Mouse (Mus musculus) MEL (cell line): ENCODE results near the gene Smurf2. TPM values are rescaled to one million over a fixed set of nuclear protein-coding genes. Genes with fewer than 3 reads are reported as not detected.

Experiments
- DNase-seq: peaks from one replicate; pipeline ENCODE4 v3.0.0; 2011; ENCODE audit warnings: low read depth, low spot score
- H3K27ac ChIP-seq: 2 replicates; pipeline ENCODE4 v1.5.1; 2012; ENCODE audit warnings: low read depth, mild to moderate bottlenecking, control low read depth, low read length, moderate library complexity; ENCODE audit not compliant: control insufficient read depth
- H3K27me3 ChIP-seq, 2 experiments: fragments of 150-350 bp in 1 of 2; sonication (generic) in 1 of 2; 2 replicates each; pipeline ENCODE4 v1.6.1; 2012; ENCODE audit warnings: low read length in 2 of 2, mild to moderate bottlenecking in 2 of 2, improper control_type of control experiment in 1 of 2, moderate library complexity in 1 of 2; ENCODE audit not compliant: insufficient read depth in 2 of 2, control insufficient read depth in 1 of 2
- H3K36me3 ChIP-seq, 2 experiments: 2 replicates each; pipeline ENCODE4 v1.6.1; 2012 to 2014; ENCODE audit warnings: low read length in 2 of 2, improper control_type of control experiment in 1 of 2, inconsistent platforms in 1 of 2, mild to moderate bottlenecking in 1 of 2; ENCODE audit not compliant: insufficient read depth in 2 of 2, control insufficient read depth in 1 of 2
- H3K4me1 ChIP-seq, 2 experiments: fragments of 150-350 bp in 1 of 2; sonication (generic) in 1 of 2; 2 replicates each; pipeline ENCODE4 v1.6.1; 2012; ENCODE audit warnings: low read length in 2 of 2, improper control_type of control experiment in 1 of 2, mild to moderate bottlenecking in 1 of 2; ENCODE audit not compliant: insufficient read depth in 2 of 2, control insufficient read depth in 1 of 2
- H3K4me3 ChIP-seq, 2 experiments: fragments of 150-350 bp in 1 of 2; sonication (generic) in 1 of 2; 2 replicates each; pipeline ENCODE4 v1.5.1; 2012; ENCODE audit warnings: low read depth in 2 of 2, low read length in 2 of 2, mild to moderate bottlenecking in 2 of 2, moderate library complexity in 2 of 2, control low read depth in 1 of 2, improper control_type of control experiment in 1 of 2; ENCODE audit not compliant: control insufficient read depth in 1 of 2, insufficient read depth in 1 of 2
- H3K79me2 ChIP-seq: 2 replicates; pipeline ENCODE4 v1.6.1; 2012; ENCODE audit warnings: mild to moderate bottlenecking, low read length, moderate library complexity; ENCODE audit not compliant: control insufficient read depth, poor library complexity, insufficient read depth
- H3K9ac ChIP-seq: 2 replicates; pipeline ENCODE4 v1.6.1; 2012; ENCODE audit warnings: low read depth, mild to moderate bottlenecking, control low read depth, low read length, moderate library complexity; ENCODE audit not compliant: control insufficient read depth, poor library complexity, severe bottlenecking
- H3K9me3 ChIP-seq: fragments of 150-350 bp; sonication (generic); replicated peaks from 2 replicates; pipeline ENCODE4 v1.6.1; 2012; ENCODE audit warnings: mild to moderate bottlenecking, low read length, improper control_type of control experiment, moderate library complexity; ENCODE audit not compliant: insufficient read depth
- CHD1 ChIP-seq: IDR thresholded peaks from 2 replicates; pipeline ENCODE4 v1.6.1; 2012; ENCODE audit warnings: low read depth, mild to moderate bottlenecking, inconsistent platforms, low read length, improper control_type of control experiment
- CTCF ChIP-seq, 3 experiments: IDR thresholded peaks in 2 of 3; conservative IDR thresholded peaks in 1 of 3; 2 replicates each; pipeline ENCODE4 v1.5.1; 2011 to 2012; ENCODE audit warnings: low read length in 3 of 3, low read depth in 2 of 3, mild to moderate bottlenecking in 2 of 3, improper control_type of control experiment in 1 of 3, inconsistent platforms in 1 of 3, mixed read lengths in 1 of 3, moderate library complexity in 1 of 3; ENCODE audit not compliant: control insufficient read depth in 1 of 3, insufficient read depth in 1 of 3, poor library complexity in 1 of 3, severe bottlenecking in 1 of 3
- EP300 ChIP-seq, 2 experiments: IDR thresholded peaks; 2 replicates each; pipeline ENCODE4 v1.6.1; 2011; ENCODE audit warnings: improper control_type of control experiment in 2 of 2, low read length in 2 of 2, low read depth in 1 of 2, mild to moderate bottlenecking in 1 of 2
- ETS1 ChIP-seq: IDR thresholded peaks from 2 replicates; pipeline ENCODE4 v1.6.1; 2012; ENCODE audit warnings: low read depth, mild to moderate bottlenecking, inconsistent platforms, low read length, improper control_type of control experiment, moderate library complexity
- GABPA ChIP-seq: IDR thresholded peaks from 2 replicates; pipeline ENCODE4 v1.6.1; 2012; ENCODE audit warnings: low read depth, mild to moderate bottlenecking, inconsistent platforms, low read length, improper control_type of control experiment, moderate library complexity
- GATA1 ChIP-seq: IDR thresholded peaks from 2 replicates; pipeline ENCODE4 v1.6.1; 2011; ENCODE audit warnings: low read depth, low read length, improper control_type of control experiment
- MXI1 ChIP-seq: IDR thresholded peaks from 2 replicates; pipeline ENCODE4 v1.6.1; 2011; ENCODE audit warnings: mild to moderate bottlenecking, low read depth, low read length, improper control_type of control experiment
- MYC ChIP-seq: IDR thresholded peaks from 2 replicates; pipeline ENCODE4 v1.6.1; 2011; ENCODE audit warnings: low read depth, mild to moderate bottlenecking, low read length, improper control_type of control experiment, moderate library complexity
- POLR2AphosphoS2 ChIP-seq: IDR thresholded peaks from 2 replicates; pipeline ENCODE4 v1.6.1; 2011; ENCODE audit warnings: low read length, improper control_type of control experiment
- SIN3A ChIP-seq: IDR thresholded peaks from 2 replicates; pipeline ENCODE4 v1.6.1; 2012; ENCODE audit warnings: low read length, improper control_type of control experiment, inconsistent platforms
- SMC3 ChIP-seq: IDR thresholded peaks from 2 replicates; pipeline ENCODE4 v1.6.1; 2011; ENCODE audit warnings: low read depth, low read length, improper control_type of control experiment
- TBP ChIP-seq: IDR thresholded peaks from 2 replicates; pipeline ENCODE4 v1.8.0; 2011; ENCODE audit warnings: low read depth, low read length, improper control_type of control experiment
- TCF12 ChIP-seq: IDR thresholded peaks from 2 replicates; pipeline ENCODE4 v1.6.1; 2014; ENCODE audit warnings: low read depth, mild to moderate bottlenecking, inconsistent platforms, low read length, improper control_type of control experiment, moderate library complexity
- UBTF ChIP-seq: IDR thresholded peaks from 2 replicates; pipeline ENCODE4 v1.6.1; 2012; ENCODE audit warnings: low read depth, mild to moderate bottlenecking, inconsistent platforms, low read length, improper control_type of control experiment, moderate library complexity, borderline replicate concordance; ENCODE audit not compliant: insufficient read depth
- USF1 ChIP-seq: IDR thresholded peaks from 2 replicates; pipeline ENCODE4 v1.6.1; 2014; ENCODE audit warnings: low read depth, mild to moderate bottlenecking, inconsistent platforms, low read length, improper control_type of control experiment, moderate library complexity
- ZNF384 ChIP-seq: IDR thresholded peaks from 2 replicates; pipeline ENCODE4 v1.6.1; 2012; ENCODE audit warnings: low read depth, mild to moderate bottlenecking, inconsistent platforms, low read length, improper control_type of control experiment
- polyA plus RNA-seq, 2 experiments: library from polyadenylated mRNA; stranded (reverse) in 1 of 2; unstranded in 1 of 2; fragments of >175 nt in 1 of 2; fragments of >200 nt in 1 of 2; gene quantifications; 2 replicates each; pipeline versions ENCODE4 v1.2.1 to v1.2.4; 2012; ENCODE audit warnings: low replicate concordance in 2 of 2, low read depth in 1 of 2; ENCODE audit not compliant: insufficient read length in 2 of 2, insufficient read depth in 1 of 2, missing spikeins in 1 of 2
- total RNA-seq: library from RNA; depleted of rRNA; stranded (reverse); fragments of 300-350 nt; gene quantifications from 2 replicates; pipeline ENCODE4 v1.2.3, GENCODE M21; 2012

Gene Smurf2
- total and polyA plus RNA-seq, 3 experiments = 15.5 to 67.0 (median 17.5) TPM

- TF ChIP-seq UBTF (no peak), TBP (no peak)
Observed at GRCm38 (mm10) chr11:106802069-106802627, 118.4 kb downstream of the Smurf2 start (continued).

GRCm38 (mm10) chr11:106795679-106796078 lies 124.8 kb downstream of the Smurf2 start:
- peaks cover 0 to 6% of the 10 kb centered on the region in 2 experiments; a peak in 3 of 4 replicates for H3K4me1 ChIP-seq
- 0 out of 2 replicates have a peak overlapping the region, but pooled peaks have one; percentile 0 for H3K9ac ChIP-seq
- TF ChIP-seq ETS1 (0 out of 2 replicates have a peak, but pooled peaks have one; percentile 51), EP300 (IDR thresholded peaks at IDR 0.05; ENCODE audit: low read depth in 1 of 2, low read length in 2 of 2) (peak; percentile 31 to 54; a peak in 3 of 4 replicates), TCF12 (peak; percentile 35; the same call in 1 of the 2 replicates), MXI1 (no peak)
- peaks cover 8 to 15% of the 10 kb centered on the region in 2 experiments for H3K36me3 ChIP-seq
- no peak overlapping the region for H3K27ac ChIP-seq
- no peak overlapping the region for H3K4me3 ChIP-seq
- H3K27me3 ChIP-seq = no peaks in the 10 kb centered on the region
- H3K9me3 ChIP-seq = no peaks in the 10 kb centered on the region
- DNase-seq = no peak
- H3K79me2 ChIP-seq = peaks cover 2% of the 10 kb centered on the region

GRCm38 (mm10) chr11:106793846-106794245 lies 126.7 kb downstream of the Smurf2 start:
- H3K36me3 ChIP-seq = peaks cover 6 to 22% of the 10 kb centered on the region in 2 experiments
- DNase-seq = peak; percentile 58

DNA sequence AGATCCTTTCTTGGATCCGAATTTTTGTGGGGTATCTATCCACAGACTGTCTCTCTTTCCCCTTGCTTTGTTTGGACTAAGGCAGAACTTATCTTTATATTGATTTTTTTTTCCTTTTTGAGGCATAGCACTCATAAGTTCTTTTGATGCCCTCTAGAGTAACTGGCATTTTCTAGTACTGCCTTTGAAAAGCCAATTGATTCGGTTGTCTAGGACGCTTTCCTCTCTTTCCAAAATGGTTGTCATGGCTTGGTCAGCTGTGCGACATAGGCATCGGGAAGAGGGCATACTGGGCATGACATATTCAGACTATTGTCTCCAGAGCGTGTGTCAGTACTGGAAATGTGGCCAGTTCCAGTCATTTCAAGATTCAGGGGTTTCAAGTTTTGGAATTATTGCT lies 130.9 kb downstream of the Smurf2 start:
- peaks cover 24 to 30% of the 10 kb centered on the region in 2 experiments for H3K36me3 ChIP-seq
- TF ChIP-seq GATA1 (no peak), ZNF384 (no peak), SIN3A (peak; percentile 55), ETS1 (0 out of 2 replicates have a peak, but pooled peaks have one; percentile 29), USF1 (no peak), GABPA (no peak), CHD1 (peak; percentile 47; the same call in 1 of the 2 replicates), MXI1 (0 out of 2 replicates have a peak, but pooled peaks have one; percentile 16), MYC (no peak)
- H3K4me3 ChIP-seq = peak overlapping the region; percentile 59 to 83
- H3K9me3 ChIP-seq = no peaks in the 10 kb centered on the region
- peaks cover 3 to 9% of the 10 kb centered on the region in 2 experiments for H3K4me1 ChIP-seq
- H3K9ac ChIP-seq = peak overlapping the region; percentile 85
- peaks cover 45% of the 10 kb centered on the region for H3K79me2 ChIP-seq
- H3K27me3 ChIP-seq = no peaks in the 10 kb centered on the region
- H3K27ac ChIP-seq = peak overlapping the region; percentile 91
- DNase-seq = peak; percentile 65

More at GRCm38 (mm10) chr11:106793846-106794245, 126.7 kb downstream of the Smurf2 start:
- peaks cover 13% of the 10 kb centered on the region for H3K79me2 ChIP-seq
- no peak for TF ChIP-seq GATA1
- peak; percentile 6 to 53 (median 50); a peak in 4 of 6 replicates for TF ChIP-seq CTCF (IDR thresholded peaks at IDR 0.05 in 2 of 3, conservative IDR thresholded peaks at IDR 0.05 in 1 of 3; ENCODE audit: control insufficient read depth in 1 of 3, insufficient read depth in 1 of 3, low read depth in 2 of 3, low read length in 3 of 3, poor library complexity in 1 of 3, severe bottlenecking in 1 of 3)
- no peak for TF ChIP-seq TCF12
- TF ChIP-seq SMC3 = peak; percentile 47
- no peak for TF ChIP-seq POLR2AphosphoS2
- H3K4me3 ChIP-seq = no peak overlapping the region
- H3K27ac ChIP-seq = no peak overlapping the region
- peaks cover 3 to 6% of the 10 kb centered on the region in 2 experiments; a peak in 3 of 4 replicates for H3K4me1 ChIP-seq
- H3K27me3 ChIP-seq = no peaks in the 10 kb centered on the region
- H3K9ac ChIP-seq = no peak overlapping the region
- H3K9me3 ChIP-seq = no peaks in the 10 kb centered on the region
